Mouse (Mus musculus): ENCODE data around the gene 1700086D15Rik.

Gene 1700086D15Rik

DNA sequence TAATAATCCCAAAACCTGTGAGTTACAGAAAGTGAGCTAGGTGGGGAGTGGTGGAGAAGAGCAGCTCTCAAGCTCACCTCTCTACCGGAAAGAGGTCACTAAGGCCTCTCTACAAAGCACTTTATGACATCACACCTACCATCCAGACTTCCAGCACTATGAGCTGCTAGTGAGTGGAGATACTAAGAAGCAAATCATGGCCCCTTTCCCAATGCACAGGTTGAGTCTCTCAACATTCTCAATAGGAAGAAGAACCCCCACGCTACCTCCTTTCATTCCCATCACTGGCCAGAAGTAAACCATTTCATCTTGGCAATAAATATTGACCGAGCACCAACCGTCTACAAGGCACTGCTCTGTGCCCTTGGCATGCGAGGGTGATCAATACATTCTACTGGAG, at the start of gene 1700086D15Rik:
TSS of gene 1700086D15Rik (minus strand) at position 101 of the 400 bp plus-strand sequence.
- no peak for DNase-seq

GRCm38 (mm10) chr11:65209441-65209840, 49.8 kb upstream of the 1700086D15Rik start:
- no peak for DNase-seq

DNA sequence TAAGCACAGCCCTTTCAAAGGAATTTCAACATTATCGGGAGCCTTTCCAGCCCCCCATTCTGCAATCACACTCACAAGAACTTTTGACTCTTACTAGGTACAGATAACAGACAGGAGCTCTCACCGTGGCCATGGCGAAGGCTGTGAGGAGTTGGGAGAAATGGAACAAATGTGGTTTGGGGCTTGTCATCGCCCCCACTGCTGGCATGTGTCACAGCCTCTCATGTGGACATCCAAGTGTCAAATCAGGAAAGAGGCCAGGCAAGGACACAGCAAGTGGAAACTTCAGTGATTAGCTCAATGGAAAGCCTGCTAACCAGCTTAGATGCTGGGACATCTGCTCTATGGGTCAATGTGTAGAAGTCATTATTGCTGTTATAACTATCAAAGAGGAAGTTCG, 45.6 kb upstream of the 1700086D15Rik start:
- DNase-seq, result no peak

- no peak for DNase-seq
Observed at GRCm38 (mm10) chr11:65204651-65205050, 45.0 kb upstream of the 1700086D15Rik start.

GRCm38 (mm10) chr11:65203020-65203419, 43.3 kb upstream of the 1700086D15Rik start:
- DNase-seq, result no peak

DNA sequence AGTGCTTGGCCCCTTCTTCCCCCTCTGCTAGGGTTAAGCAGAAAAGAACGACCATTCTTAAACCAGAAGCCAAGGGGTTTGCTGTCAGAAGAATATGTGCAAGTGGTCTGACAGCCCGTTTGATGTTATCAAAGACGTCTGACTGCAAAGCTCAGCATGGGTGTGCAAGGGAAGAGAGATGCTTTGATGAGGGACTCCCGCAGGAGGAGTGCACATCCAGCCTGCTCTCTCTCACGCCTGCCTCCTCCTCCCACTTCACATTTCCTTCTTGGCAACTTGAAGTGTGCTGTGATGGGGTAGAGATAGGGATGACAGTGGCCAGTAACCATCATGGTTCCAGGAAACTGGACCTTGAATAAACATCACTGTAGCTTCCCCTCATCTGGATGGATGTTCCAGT, 42.5 kb upstream of the 1700086D15Rik start:
- DNase-seq, result no peak

DNA sequence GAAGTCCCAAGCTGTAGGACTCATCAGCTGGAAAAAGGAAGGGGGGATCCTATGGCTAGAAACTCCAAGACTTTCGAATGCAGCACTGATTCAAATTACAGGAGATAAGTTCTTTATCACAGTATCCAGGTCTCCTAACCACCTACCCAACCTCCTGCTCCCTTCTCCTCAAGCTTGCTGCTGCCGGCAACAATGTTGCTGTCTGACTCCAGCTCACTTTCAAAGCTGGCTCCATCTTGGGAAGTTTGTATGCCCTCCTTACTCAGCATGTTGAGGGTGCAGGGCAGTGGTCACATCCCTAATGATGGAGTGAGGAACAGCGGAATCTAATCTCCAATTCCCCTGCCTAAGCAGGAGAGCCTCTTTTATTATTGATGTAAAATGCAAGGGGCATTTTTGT, 38.3 kb upstream of the 1700086D15Rik start:
- no peak for DNase-seq

- DNase-seq, result peak in 1 of 2 experiments; percentile 32
Observed at GRCm38 (mm10) chr11:65197280-65197679, 37.6 kb upstream of the 1700086D15Rik start.

DNA sequence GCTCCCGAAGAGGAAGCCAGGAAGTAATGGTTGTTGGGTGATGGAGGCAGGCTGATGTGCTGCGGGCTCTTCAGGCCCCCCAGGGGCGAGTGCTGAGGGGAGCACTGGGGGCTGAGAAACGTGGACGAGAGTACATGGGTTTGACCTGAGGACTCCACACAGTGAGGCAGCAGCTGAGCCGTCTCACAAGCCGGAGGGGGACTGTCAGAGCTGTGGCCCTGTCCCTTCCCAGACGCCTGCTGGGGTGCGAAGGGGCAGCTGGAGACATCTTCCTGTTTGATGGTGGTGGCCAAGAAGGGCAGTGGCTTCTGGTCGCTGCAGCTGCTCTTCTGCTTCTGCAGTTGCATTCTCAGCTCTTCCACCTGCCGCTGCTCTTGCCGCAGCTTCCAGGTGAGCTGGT, 27.3 kb upstream of the 1700086D15Rik start:
- no peak for DNase-seq

GRCm38 (mm10) chr11:65185114-65185513, 25.4 kb upstream of the 1700086D15Rik start:
- DNase-seq, result no peak

- no peak for DNase-seq
Observed at GRCm38 (mm10) chr11:65170121-65170750, 10.5 kb upstream of the 1700086D15Rik start.

DNA sequence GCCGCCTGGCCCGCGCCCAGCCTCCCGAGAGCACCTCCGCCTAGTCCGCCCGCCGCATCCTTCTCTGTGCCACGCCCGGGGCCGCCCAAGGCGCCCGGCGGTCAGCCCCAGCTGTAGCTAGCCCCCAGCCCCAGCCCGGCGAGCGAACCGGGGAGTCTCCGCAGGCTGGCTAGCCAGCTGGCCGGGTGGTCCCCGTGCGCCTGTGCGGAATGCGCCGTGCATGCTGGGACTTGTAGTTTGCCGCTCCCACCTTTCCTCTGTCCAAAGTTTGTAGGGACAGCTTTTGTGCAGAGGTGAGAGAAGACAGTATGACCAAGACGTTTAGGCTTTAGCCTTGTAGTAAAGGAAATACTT, 3.1 kb upstream of the 1700086D15Rik start, which contains the start of gene Arhgap44:
TSS of gene Arhgap44 (minus strand) at position 195 of the 354 bp plus-strand sequence.
- DNase-seq, result no peak

- DNase-seq, result no peak
Observed at GRCm38 (mm10) chr11:65161881-65162766, 2.4 kb upstream of the 1700086D15Rik start.

GRCm38 (mm10) chr11:65160991-65161880, 1.5 kb upstream of the 1700086D15Rik start:
- no peak for DNase-seq

DNA sequence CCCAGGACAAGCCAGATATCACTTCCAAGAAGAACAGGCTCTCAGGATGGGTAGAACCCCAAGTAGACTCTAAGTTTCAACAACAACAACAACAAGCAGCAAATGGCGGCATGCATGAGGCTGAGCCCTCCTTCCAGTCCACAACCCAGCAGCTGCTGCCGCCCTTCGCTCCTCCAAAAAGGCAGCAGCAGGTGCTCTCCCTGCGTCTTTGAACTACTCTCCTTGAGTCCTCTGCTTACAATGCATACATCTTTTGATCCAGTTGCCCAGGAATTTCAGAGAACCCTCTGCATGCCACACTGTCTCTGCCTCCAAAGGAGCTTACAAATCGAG, 1.1 kb downstream of the 1700086D15Rik start:
- DNase-seq, result no peak

DNA sequence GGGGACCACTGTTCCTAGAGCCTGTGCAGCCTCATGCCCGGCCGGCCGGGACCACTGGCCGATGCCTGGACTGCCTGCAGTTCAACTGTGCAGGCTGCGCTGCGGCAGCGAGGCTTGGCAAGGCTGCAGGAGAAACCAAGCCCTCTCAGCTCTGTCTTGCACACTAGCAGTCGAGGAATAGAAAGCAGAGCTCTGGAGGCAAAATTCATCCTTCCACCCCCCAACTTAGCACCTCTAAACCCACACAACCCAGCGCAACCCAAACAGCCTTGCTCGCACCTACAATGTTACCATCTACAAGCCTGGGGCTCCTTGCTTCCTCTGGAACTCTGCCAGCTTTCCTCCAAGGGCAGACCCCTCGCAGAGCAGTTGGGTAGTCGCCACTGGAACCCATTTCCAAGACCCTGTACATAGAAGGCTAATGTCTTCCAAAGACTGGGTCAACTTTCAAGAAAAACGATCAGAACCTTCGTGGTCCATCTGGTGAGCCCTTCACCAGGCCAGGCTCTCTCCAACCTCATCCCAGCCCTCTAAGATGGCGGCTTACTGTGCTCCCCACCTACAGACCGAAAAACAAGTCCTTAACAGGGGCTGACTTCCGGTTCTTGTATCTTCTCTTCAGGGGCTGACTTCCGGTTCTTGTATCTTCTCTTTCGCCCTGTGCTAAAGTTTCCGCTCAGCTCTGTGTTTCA, 1.6 kb downstream of the 1700086D15Rik start:
- DNase-seq, result no peak

- no peak for DNase-seq
Observed at GRCm38 (mm10) chr11:65153006-65153405, 6.7 kb downstream of the 1700086D15Rik start.

DNA sequence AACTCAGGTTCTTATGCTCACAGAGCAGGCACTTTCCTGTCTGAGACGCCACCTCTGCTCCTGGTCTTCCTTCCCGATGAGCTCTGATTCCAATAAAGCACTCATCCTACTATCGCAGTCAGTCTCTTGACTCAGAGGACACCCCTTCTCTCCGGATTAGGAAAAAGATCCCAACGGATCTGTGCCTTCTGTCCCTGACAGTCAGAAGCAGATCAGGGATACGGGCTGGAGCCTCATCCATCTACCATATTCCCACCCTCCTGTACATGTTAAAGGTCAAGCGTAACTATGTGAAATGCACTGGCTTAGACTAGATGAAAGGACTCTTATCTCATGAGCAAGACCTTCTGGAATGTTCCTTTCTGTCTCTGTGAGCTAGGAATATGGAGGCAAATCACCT, 11.2 kb downstream of the 1700086D15Rik start:
- no peak for DNase-seq

- DNase-seq, result no peak
Observed at GRCm38 (mm10) chr11:65142838-65143417, 16.8 kb downstream of the 1700086D15Rik start.

- no peak for DNase-seq
Observed at GRCm38 (mm10) chr11:65139030-65139429, 20.7 kb downstream of the 1700086D15Rik start.

GRCm38 (mm10) chr11:65137145-65137652, 22.5 kb downstream of the 1700086D15Rik start:
- DNase-seq, result no peak

DNA sequence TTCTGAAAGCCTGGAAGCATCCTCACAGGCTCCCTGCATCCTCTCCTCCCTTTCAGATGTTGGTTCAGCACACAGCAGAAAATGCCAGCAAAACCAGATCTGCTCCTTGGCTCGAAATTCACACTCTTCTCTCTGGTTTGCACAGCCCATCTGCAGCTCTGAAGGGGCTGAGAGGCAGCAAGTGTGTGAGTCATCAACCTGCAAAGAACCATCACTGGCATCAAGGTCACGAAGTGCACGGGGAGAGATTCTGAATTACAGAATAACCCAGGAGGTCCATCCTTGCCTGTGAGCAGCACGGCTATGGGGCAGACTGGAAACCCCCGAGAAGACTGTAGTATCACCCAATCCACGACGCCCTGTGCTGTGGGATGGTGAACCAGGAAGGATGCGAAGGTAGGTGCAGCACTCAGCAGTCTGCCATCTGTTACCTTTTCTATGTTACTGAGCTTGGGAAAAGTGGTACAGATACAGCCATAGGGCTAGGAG, 24.4 kb downstream of the 1700086D15Rik start:
- no peak for DNase-seq
